Mouse (Mus musculus): ENCODE measurements at regions not wholly inside any gene's neighbourhood (a gene's known extent, or its start where the extent isn't known, plus 50 kb on each side); places are given as distances from the start of the nearest gene placed in this dataset.

DNA sequence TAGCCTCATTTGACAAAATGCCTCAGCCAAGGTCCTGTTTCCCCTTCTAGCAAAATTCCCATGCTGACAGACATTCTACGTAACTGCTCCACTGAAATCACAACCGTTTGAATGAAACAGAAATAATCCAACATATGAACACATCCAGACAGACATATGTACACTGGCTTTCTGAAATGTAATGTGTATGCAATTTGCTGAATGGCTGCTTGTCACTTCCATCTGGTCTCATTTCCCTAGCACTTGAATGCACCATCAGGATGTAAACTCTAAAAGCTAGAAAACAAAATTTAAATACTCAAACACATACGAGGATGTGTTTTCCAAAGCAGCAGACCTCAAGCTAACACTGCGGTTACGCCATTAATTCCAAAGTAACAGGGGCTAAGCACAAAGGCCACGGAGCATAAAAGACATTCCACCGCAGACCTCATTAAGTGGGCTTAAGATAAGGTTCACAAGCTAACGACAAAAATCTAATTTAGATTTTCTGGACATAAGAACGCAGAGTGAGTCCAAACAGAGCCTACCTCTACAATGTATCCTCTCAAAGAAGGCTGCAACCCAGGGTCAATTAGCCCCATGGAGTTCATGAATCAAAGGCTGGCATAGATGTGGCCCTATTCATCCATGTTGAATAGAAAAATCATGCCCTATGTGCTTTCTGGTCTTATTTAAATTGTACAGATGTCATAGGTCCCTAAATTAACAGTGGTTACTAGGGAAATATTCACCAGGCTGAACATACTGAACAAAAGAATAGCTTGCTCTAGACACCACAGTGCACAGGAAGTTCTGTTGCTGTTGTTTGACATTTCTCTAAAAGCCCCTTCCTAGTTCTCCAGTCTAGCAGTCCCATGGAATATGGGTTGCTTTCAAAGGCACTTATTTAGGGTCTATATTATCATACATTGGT, 630.5 kb downstream of the Nedd1 start:
- DNase-seq (ENCODE audit: low read depth, low spot score): peak; percentile 34

DNA sequence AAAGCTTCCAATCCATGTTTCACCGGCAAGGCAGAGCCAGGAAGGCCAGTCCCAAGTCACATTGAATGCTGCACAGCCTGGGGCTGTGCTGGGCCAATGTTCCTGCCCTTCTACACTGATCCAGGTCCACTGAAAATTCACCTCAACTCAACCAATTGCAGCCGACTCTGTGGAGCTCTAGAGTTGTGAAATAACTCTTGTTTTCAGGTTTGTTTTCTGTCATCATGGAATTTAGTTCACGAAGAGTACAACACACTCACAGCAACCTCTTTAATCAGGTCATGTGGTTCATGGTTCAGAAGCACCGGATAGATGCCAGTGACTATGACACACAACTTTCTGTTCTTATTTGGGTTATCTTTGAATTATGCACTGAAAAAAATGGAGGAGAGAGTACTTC, 640.1 kb downstream of the Nedd1 start:
- no peak for DNase-seq (ENCODE audit: low read depth, low spot score)

DNA sequence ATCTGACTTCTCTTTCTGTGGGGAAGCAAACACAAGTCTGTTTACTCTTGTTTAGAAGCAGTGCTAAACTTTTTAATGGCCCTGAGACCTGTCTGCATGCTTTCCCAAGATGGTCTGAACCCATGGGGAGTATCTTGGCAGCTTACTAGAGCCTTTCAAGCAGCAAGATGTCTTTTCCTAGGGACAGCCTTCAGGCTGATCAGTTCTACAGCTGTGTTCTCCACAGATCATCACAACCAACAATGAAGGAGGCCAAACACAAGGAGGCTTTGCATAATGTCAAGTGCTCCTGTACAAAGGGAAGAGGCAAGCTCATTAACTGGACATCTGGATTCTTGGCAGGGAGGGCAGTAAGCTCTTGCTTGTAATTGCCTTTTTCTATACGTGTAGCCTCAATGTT, 641.0 kb downstream of the Nedd1 start:
- peak; percentile 18 for DNase-seq (ENCODE audit: low read depth, low spot score)

DNA sequence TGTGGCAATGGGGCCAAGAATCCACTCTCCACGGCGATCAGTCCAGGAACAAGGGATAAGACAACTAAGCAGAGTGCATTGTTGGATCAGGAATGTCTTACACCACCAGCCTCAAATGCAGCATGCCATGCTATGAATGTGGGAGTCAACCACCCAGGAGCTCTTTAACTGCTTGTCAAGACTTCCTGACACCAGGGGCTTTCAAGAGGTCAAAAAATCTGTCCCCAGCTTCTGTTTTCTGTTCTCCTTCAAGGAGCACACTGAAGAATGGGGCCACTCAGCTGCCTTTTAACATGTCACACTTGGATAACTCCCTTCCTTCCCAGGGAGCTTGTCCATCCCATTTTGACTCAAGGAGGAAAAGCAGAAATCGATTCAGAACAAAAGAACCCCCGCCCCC, 642.8 kb downstream of the Nedd1 start:
- peak; percentile 34 for DNase-seq (ENCODE audit: low read depth, low spot score)

DNA sequence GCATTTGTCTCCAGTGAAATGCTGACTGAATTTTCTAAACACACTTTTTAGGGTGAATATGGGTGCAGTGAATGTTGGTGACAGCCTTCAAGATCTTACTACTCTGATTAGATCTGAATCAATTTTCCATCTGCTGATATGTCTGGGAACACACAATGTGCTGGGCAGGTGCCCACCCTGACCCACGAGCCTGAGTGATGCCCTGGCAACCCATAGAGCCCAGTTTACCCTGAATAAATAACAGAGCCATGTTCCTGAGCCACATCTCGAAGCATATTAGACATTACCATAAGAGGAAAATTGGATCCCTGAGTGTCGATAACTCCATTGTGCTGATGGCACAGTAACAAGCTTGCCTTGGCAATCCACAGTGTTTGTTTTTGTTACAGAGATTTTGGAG, 644.9 kb downstream of the Nedd1 start:
- no peak for DNase-seq (ENCODE audit: low read depth, low spot score)

DNA sequence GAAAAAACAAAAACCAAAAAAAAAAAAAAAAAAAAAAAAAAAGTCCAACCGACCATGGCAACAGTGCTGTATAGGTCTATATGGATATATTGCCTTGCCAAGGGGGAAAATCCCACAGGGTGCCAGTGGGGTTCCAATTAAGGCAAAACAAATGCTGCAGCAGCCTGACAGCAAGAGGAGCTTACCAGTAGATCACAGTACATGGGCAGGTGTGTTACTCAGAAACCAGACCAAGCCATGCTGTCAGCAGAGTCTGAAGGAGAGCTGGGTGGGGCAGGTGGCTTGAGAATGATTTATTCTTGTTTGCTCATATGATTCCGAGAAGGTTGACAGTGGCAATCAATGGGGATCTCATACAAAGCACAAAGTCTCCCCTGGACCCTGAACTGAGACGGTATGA, 645.5 kb downstream of the Nedd1 start:
- DNase-seq (ENCODE audit: low read depth, low spot score): no peak

DNA sequence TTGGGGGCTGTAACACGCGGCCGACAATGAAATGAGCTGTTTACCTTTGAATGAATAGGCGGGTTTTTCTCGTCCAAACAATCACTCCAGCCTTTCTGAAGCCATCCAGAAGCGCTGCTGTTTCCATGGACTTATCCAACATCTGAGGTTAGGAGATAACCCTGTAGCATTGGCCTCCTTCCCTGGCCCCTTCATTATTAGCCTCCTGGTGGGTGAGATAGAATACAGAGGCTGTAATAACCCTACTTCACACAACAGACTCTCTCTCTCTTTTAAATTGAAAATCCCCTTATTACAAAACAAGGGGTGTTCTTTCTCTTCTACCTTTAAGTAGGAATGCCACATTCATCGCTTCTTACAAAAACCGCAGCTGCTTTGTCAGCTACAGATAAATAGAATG, 646.8 kb downstream of the Nedd1 start:
- DNase-seq (ENCODE audit: low read depth, low spot score): no peak

DNA sequence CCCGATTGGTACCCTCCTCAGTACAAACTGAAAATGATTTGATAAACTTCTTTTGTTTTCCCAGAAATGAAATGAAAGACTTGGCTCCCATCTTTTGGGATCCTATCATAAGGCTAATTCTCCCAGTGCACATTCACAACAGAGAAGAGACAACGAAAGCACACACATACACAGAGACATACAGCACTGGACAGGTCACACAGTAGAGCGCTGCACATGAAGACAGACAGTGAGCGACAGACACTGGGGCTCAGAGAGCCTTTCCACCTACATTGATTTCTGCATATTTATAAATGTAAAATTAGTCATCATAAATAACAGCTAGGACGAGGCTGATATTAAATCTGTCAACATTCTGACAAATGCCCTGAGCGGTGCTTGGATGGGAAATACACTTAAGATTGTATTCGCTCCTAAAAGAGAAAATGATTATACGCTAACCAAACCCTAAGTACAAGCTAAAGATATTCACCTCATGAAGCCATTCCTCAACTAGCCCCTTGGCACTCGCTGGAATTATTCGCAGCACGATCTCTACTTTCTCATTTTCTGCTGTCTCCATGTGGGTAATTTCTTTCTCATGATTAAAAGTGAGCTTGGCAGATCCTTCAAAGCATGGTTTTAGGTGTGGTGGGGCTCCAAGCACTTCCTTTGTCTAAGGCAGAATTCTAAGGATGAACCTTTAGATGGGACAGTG, 647.4 kb downstream of the Nedd1 start:
- no peak for DNase-seq (ENCODE audit: low read depth, low spot score)

DNA sequence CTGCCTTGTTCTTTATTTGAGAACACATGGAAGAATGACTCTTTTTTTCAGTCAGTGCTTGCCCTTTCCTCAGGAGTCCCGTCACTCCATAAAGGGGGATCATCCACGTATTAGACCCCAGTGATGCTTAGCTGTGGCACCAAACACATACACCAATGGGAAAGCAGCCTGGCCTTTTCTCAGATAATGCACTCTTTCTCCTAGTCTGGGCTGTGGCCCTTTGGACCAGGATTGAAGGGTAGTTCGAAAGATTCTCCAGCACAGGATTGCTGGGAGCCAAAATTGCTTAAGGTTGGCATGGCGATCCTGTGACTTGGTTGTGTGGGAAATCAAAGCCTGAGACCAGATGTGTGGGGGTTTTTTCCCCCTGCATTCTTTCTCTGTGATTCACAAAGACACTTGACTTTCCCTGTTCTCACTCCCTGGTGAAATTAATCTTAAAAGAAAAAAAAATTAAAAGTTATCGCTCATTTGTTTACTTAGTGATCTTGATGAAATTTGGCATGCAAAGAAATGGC, 648.3 kb downstream of the Nedd1 start:
- DNase-seq (ENCODE audit: low read depth, low spot score): no peak

DNA sequence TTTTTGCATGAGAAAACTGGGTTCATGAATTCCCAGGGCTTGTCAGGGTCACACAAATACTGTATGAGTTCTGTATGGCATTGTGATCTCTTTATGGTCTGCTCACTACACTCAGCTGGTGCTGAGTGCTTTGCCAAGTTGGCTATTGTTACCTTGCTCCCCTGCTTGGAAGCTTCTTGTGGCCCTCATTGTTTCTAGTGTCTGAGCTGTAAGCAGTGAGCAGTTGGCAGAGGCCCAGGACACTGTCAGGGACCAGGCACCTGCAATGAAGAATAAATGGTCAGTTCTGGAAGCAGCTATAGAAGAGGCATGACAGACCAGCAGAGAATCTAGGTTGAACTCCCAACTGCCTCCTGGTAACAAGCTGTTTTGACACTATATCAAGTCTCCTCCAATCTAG, 677.4 kb downstream of the Nedd1 start:
- DNase-seq (ENCODE audit: low read depth, low spot score): no peak

DNA sequence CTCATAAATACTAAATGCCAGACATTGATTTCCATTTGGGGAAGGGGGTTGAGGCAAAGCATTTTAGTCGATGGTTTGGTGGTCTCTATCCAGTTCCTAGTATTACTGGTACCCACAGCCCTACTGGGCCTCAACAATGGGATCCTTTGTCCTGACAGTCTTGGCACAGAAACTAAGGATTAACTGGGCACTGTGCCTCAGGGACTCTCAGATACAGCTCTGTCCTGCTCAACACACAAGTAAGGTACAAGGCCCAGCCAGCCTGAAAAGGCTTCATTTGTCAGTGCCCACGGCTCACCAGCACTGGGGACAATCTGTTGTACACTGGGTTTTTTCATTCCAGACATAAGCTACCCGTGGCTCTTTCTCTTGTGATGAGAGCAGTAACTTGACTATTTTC, 686.0 kb downstream of the Nedd1 start:
- DNase-seq (ENCODE audit: low read depth, low spot score): no peak

DNA sequence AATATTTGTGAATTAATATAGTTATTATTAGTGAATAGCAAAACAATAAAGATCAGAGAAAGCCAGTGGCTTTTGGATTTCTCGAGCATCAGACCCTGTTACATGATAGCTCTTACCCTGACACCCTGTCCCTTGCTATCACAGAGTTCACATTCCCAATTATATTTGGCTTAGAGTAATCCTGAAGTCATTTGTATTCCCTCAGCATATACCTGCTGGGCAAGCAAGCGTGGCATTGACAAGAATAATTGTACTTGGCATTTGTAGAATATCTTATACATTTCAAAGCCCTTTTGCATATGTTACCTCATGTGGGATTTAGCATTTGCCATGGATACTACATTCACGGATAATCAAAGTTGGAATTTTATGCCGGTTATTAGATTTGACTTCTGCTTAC, 692.0 kb downstream of the Nedd1 start:
- no peak for DNase-seq (ENCODE audit: low read depth, low spot score)

DNA sequence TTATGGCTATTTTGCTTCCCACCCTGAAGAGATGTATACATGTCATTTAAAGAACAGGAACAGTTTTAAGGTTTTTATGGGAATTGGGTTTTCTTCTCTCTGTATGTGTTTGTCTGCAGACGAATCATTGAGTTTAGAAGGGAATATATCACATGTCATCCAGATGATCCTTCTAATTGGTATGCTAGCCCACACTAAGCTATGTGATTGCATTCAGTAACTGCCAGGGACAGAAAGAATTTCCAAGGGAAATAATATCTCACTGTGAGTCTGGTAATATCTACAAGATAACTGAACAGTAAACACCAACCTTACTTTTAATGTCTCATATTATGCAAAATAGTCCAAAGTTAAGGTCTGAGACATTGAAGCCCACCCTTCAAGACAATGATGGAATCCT, 698.0 kb downstream of the Nedd1 start:
- no peak for DNase-seq (ENCODE audit: low read depth, low spot score)

DNA sequence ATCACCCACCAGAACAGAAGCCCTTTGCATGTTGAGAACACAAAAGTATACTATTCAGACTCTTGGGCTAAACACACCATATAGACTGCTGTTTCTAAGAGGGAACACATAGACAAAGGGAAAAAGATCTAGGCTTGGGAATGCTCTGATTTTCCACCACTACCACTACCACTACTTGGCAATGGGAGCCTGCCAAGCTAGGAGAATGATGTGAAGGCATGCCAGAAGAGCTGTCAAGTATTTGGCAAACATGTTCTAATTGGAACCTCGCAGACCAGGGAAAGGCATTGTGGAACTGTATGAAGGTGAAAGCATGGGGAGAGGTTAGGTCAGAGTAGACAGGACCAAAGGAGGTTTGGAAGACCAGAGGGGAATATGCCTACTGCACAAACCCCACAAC, 701.2 kb downstream of the Nedd1 start:
- DNase-seq (ENCODE audit: low read depth, low spot score): no peak

DNA sequence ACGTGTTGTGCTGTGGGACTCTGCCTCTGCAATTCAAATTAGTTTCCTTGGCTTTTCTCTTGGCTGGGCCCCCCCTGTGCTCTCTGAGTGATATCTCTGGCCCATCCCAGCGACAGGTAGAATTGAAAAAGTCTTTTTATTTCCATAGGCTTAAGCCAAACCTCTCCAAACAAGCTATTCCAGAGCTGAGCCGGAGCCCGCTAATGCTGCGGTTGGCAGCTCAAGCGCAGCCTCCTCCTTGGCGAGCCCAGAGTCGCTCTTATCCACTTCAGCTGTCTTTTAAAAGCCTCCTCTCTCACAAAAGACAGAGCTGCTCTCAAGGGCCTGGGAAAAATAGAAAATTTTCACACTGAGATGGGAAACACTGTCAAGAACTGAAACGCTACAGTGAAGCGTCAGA, 712.7 kb downstream of the Nedd1 start:
- DNase-seq (ENCODE audit: low read depth, low spot score): no peak

DNA sequence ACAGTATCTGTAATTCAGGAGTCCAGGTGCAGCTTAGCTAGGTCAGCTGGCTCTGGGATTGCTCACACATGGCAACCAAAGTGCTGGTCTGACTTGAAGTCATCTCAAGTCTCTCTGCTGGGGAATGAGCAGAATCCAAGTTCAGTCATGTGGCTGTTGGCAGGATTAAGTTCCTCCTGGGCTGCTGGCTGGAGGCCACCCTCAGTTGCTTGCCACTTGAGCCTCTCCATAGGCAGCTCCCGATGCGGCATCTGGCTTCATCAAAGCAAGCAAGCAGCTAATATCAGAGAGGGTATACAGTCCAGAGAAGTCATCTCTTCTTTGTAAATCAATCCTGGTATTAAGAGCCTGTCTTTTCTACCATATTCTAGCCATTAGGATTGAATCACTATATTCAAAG, 714.3 kb downstream of the Nedd1 start:
- DNase-seq (ENCODE audit: low read depth, low spot score): no peak

DNA sequence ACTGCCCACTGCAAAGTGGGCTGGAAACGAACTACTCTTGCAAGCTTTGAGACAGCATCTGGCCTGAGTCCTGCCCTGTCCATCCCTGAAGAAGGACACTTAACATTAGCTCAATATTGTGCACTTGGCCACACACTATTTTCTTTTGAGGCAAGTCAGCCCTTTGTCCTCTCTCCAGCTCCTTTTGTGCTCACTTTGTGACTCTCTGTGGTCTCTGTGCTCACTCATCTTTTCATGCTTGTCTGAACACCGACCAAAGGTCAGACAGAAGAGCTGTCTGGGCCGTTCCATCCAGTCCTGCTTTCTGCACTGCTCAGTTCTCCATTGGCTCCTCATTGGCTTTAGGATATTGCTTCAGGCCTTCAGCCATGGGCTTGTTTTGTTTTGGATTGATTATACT, 715.8 kb downstream of the Nedd1 start:
- DNase-seq (ENCODE audit: low read depth, low spot score): peak; percentile 31

DNA sequence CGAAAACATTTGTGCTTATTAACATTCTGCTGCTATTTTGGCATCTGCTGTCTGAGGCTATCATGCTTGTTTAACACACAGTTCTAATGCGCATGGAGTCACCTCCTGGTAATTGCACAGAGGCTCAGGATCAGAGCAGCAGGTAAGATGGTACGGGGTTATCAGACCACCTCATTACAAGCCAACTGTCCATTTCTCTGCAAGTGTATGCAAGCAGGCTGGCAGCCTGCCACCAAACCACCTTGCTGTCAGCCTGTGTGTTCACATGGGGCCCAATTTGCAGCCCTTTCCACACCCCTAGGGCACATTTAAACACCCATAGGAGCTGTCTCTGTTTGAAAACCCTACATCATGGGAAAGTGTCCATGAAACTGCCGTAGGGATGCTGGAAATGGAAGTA, 731.2 kb downstream of the Nedd1 start:
- no peak for DNase-seq (ENCODE audit: low read depth, low spot score)

DNA sequence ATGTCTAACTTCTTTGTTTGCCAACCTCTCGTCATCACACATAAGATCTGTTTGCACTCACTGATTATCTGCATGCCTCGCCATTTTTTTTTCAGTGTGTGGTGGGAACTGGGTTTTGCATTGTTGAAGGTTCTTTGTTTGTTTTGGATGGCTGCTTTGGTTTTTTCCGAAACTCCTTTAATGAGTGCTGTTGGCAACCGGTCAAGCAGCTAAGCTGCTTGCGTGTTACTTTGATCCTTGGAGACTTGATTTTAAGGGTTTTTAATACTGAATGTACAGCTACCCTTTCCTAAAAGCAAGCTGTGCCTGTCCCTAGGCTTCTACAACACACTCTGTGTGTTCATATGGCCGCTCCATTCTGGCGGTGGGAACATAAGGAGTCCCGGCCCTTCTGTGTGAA, 733.9 kb downstream of the Nedd1 start:
- no peak for DNase-seq (ENCODE audit: low read depth, low spot score)

DNA sequence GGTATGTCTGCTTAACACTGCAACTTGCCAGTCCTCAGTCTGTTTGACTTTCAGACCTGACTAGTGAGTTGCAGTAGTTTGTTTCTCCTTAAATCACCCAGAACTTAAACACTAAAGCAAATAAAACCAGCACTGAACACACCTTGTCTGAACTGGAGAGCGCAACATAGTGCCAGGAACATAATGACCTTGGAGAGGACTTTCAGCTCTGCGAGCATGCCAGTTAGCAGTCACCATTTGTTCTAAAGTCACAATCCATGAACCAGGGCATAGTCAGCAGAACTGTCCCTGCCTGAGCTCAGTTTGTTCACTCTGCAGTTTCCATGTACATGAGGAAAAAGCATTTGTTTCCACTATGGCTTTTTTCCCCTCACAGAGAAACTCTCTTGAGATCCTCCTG, 742.4 kb downstream of the Nedd1 start:
- DNase-seq (ENCODE audit: low read depth, low spot score): no peak

DNA sequence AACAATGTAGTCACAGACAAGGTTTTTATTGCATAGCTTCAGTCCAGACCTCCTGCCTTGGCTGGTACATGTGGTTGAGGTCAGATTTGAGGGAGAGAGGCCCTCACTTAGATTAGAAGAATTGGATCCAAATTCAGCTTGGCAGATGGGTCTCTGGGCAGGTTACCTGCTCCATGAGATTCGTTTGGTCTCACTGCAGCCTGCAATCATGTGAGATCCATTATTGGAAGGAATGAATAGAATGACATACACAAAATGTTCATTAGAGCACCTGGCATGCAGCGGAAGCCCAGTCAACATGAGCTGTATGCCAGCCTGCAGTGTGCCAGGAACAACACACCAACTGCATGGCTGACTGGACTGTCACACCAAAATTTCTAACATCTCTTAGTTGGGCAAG, 750.3 kb downstream of the Nedd1 start:
- DNase-seq (ENCODE audit: low read depth, low spot score): no peak

DNA sequence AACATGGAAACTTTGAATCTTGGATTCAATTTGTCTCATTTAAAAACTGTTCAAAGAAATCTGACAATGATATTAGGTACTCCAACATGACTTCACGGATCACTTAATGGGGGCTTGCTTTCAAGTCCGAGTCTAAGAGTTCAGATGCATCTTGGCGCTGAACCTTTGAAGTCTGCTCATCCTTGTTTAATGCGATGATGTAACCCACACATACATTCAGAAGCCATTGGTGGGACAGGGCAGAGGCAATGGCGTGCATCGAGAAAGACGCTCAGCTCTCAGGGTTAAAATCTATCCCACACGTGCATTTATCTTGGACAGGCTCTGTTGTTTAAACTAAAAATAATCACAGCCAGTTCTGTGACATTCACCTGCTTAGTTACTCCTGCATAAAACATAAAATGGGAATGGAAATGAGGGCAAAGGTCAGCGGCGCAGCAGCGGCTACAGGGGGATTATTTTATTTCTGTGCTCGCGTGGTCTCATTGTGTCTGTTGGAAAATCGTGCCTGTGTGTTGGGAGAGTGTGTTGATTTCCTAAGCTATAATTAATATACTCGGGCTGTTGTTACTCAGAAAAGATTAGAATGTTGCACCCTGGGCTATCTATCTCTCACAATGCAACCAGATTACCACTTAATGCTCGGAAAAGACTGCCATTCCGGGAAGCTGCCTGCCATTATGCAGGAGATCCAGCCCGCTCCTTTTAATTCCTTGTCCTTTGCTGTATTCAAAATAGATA, 754.5 kb downstream of the Nedd1 start:
- DNase-seq (ENCODE audit: low read depth, low spot score): no peak
